ENCODE assay signal across 30 mouse cellular contexts in the genomic region with DNA sequence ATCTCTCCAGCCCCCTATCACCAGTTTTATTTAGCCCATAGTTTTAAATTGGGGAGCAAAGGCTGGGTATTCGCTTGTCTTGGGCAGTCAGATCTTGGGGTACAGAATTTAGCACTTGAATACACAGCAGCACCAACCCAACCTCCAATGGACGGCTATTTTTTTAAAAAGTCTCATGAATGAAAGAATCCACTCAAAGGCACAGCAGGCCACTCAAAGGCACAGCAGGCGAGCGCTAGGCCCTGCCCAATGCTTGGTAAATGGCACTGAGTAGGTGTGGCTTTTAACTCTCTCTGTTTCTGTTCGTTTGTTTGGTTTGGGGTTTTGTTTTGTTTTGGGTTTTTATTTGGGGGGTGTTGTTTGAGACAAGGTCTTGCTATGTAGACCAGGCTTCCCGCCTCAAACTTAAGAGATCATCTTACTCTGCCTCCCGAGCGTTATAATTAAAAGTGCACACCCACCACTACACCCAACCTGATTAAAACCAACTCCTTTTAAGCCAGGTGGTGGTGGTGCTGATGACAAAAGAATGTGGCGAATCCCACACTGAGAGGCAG. TPM values are rescaled to one million over a fixed set of nuclear protein-coding genes. Genes with fewer than 3 reads are reported as not detected.
DNase-seq lines count a peak whose midpoint lies in the region; TF ChIP-seq lines count a peak whose summit lies in the region.
"Had no signal": no experiment of that assay in that cellular context is flagged by ENCODE, and none has a peak within 500 bp of the region (broad histone marks: within the 10 kb centered on the region; RNA-seq: fewer than 3 reads in every experiment).

No protein-coding gene starts in this region.

- no peak overlapping the region for H3K9ac ChIP-seq in ES-Bruce4 (ENCODE audit: low read depth, poor library complexity, severe bottlenecking)
- H3K9ac ChIP-seq: embryonic facial prominence, embryonic 13.5 days; forebrain, postnatal 0 days; hindbrain, embryonic 12.5 days; hindbrain, embryonic 15.5 days had no signal

- H3K4me1 ChIP-seq in E14TG2a.4 (replicated peaks; ENCODE audit: low read depth, low read length) (peaks cover 75% of the 10 kb centered on the region), ES-Bruce4 (ENCODE audit: control insufficient read depth, insufficient read depth, low read length) (peaks cover 12% of the 10 kb centered on the region)
- H3K4me1 ChIP-seq: hindbrain, embryonic 15.5 days had no signal

- peak; percentile 96 for DNase-seq in R1 (ENCODE audit: low read depth, low spot score)
- peak; percentile 28 for DNase-seq in brain, embryonic 14.5 days (ENCODE audit: low read depth)
- no peak for DNase-seq in layer of hippocampus, postnatal 14 days (ENCODE audit: low spot score in 2 of 2)
- no peak for DNase-seq in thymus, postnatal 0 days (ENCODE audit: low spot score)
- DNase-seq: adrenal gland, postnatal 10 days; adrenal gland, postnatal 36 days; cerebellum, adult 11 months; cerebellum, adult 2 months; cerebellum, adult 9-11 months; cerebellum, postnatal 25 days; embryo, embryonic 11 days; forebrain, postnatal 0 days; gastrocnemius, adult 2 months; gastrocnemius, postnatal 14 days; heart, adult 11 months had no signal

- TF ChIP-seq CTCF in E14TG2a.4 (conservative IDR thresholded peaks at IDR 0.05; ENCODE audit: low read length) (0 out of 2 replicates have a peak, but pooled peaks have one; percentile 1), ES-Bruce4 (IDR thresholded peaks at IDR 0.05; ENCODE audit: low read depth, low read length) (no peak)
- no peak for TF ChIP-seq CTCF in brain, embryonic 14.5 days (IDR thresholded peaks at IDR 0.05; ENCODE audit: borderline replicate concordance, extremely low read depth, insufficient read depth, insufficient read length)

- H3K27me3 ChIP-seq in E14TG2a.4 (ENCODE audit: insufficient read depth, low read length): peaks cover 5% of the 10 kb centered on the region; the same call in 1 of the 2 replicates
- no peaks in the 10 kb centered on the region for H3K27me3 ChIP-seq in ES-Bruce4 (ENCODE audit: control insufficient read depth, insufficient read depth, low read length, poor library complexity, severe bottlenecking)
- H3K27me3 ChIP-seq: embryonic facial prominence, embryonic 13.5 days; hindbrain, embryonic 12.5 days; hindbrain, embryonic 15.5 days had no signal

- no peak for TF ChIP-seq POLR2A in ES-Bruce4 (IDR thresholded peaks at IDR 0.05; ENCODE audit: insufficient read depth, low read length)
- no peak for TF ChIP-seq POLR2A in brain, embryonic 14.5 days (IDR thresholded peaks at IDR 0.05; ENCODE audit: borderline replicate concordance, extremely low read depth, insufficient read depth, insufficient read length, poor library complexity, severe bottlenecking)

- H3K9me3 ChIP-seq in E14TG2a.4 (ENCODE audit: low read length) (no peaks in the 10 kb centered on the region), ES-Bruce4 (replicated peaks; ENCODE audit: control insufficient read depth, insufficient read depth, low read length, poor library complexity, severe bottlenecking) (no peaks in the 10 kb centered on the region)
- H3K9me3 ChIP-seq: embryonic facial prominence, embryonic 10.5 days; embryonic facial prominence, embryonic 13.5 days; hindbrain, embryonic 12.5 days; hindbrain, embryonic 15.5 days had no signal

- peak overlapping the region; percentile 41; the same call in 1 of the 2 replicates for H3K4me3 ChIP-seq in E14TG2a.4 (replicated peaks; ENCODE audit: low read length)
- H3K4me3 ChIP-seq in ES-Bruce4 (ENCODE audit: low read depth, low read length): no peak overlapping the region
- H3K4me3 ChIP-seq: embryonic facial prominence, embryonic 10.5 days; embryonic facial prominence, embryonic 13.5 days; erythroblast, embryonic 14.5 days; gastrocnemius, adult 2 months; hindbrain, embryonic 12.5 days; hindbrain, embryonic 15.5 days had no signal

- peak overlapping the region; percentile 90 for H3K27ac ChIP-seq in ES-Bruce4 (ENCODE audit: insufficient read depth, low read length)
- H3K27ac ChIP-seq: embryonic facial prominence, embryonic 10.5 days; embryonic facial prominence, embryonic 13.5 days; gastrocnemius, adult 2 months; hindbrain, embryonic 12.5 days; hindbrain, embryonic 15.5 days had no signal

- peaks cover 18% of the 10 kb centered on the region for H3K36me3 ChIP-seq in E14TG2a.4 (ENCODE audit: insufficient read depth, low read length)
- H3K36me3 ChIP-seq in ES-Bruce4 (ENCODE audit: control insufficient read depth, insufficient read depth, low read length, poor library complexity, severe bottlenecking): no peaks in the 10 kb centered on the region
- H3K36me3 ChIP-seq: hindbrain, embryonic 15.5 days had no signal

- TF ChIP-seq EP300 in ES-Bruce4 (IDR thresholded peaks at IDR 0.05; ENCODE audit: insufficient read depth, low read depth, low read length): peak; percentile 92

RNA-seq across cellular contexts. Expression of a gene that starts 17.8 kb away (rescaled TPM):
- polyA plus RNA-seq in ES-Bruce4 (2011; ENCODE audit: insufficient read depth, insufficient read length, low read depth, missing spikeins): not detected in 2 replicates
- 0.04 TPM in 1 of 2 replicates, not detected in the other for polyA plus RNA-seq in brain, embryonic 14.5 days (2012; rRNA removed)
- total RNA-seq in layer of hippocampus, postnatal 14 days (2021): not detected
- 3.1 and 3.6 TPM in 2 replicates for polyA plus RNA-seq in thymus, postnatal 0 days (2015; fragmentation: Nextera tagmentation; extraction: Ambion mirVana)
- total RNA-seq: forebrain, postnatal 0 days; gastrocnemius, adult 2 months; gastrocnemius, postnatal 14 days; gastrocnemius, postnatal 4 days; heart, postnatal 25 days had no signal
- polyA plus RNA-seq: C2C12; cerebellum, adult 2 months; cortical plate, adult 2 months; embryonic facial prominence, embryonic 10.5 days; embryonic facial prominence, embryonic 13.5 days; erythroblast, embryonic 14.5 days; forebrain, embryonic 14.5 days; forebrain, postnatal 0 days; hindbrain, embryonic 12.5 days; hindbrain, embryonic 15.5 days; intestine, embryonic 14.5 days; intestine, postnatal 0 days had no signal

RNA-seq across cellular contexts. Expression of a gene that starts 42.2 kb away (rescaled TPM):
- polyA plus RNA-seq in ES-Bruce4 (2011; ENCODE audit: insufficient read depth, insufficient read length, low read depth, missing spikeins): 3.7 and 4.2 TPM in 2 replicates
- polyA plus RNA-seq in brain, embryonic 14.5 days (2012; rRNA removed): 0.44 and 1.3 TPM in 2 replicates
- total RNA-seq in layer of hippocampus, postnatal 14 days (2021): 1 to 10 TPM; 1.6 to 1.7 TPM
- 0.31 and 0.49 TPM in 2 replicates for polyA plus RNA-seq in thymus, postnatal 0 days (2015; fragmentation: Nextera tagmentation; extraction: Ambion mirVana)
- polyA plus RNA-seq: activated CD4-positive, CD25-positive, alpha-beta regulatory T cell, adult 4 months; erythroblast, embryonic 14.5 days had no signal

Comparison
In these comparisons a context has a peak if more than half of its experiments do, and no peak if none do; other contexts are left out.
1. DNase-seq: peak in R1 (single experiment) and brain, embryonic 14.5 days (single experiment); none in layer of hippocampus, postnatal 14 days (0 of 2) and thymus, postnatal 0 days (single experiment).